Mouse (Mus musculus) myocyte (in vitro differentiated cells): ENCODE measurements around the gene Aatk.

Source experiments
- E2F4 ChIP-seq: IDR thresholded peaks from one replicate; pipeline ENCODE4 v1.6.1; 2011; ENCODE audit warnings: mild to moderate bottlenecking, control low read depth, moderate library complexity; ENCODE audit not compliant: insufficient read depth
- MAX ChIP-seq: IDR thresholded peaks from one replicate; pipeline ENCODE4 v1.6.1; 2011; ENCODE audit warnings: low read depth, mild to moderate bottlenecking, control low read depth
- MYOG ChIP-seq, 3 experiments: IDR thresholded peaks; one replicate each; pipeline ENCODE4 v1.6.1; 2011; ENCODE audit warnings: control low read depth in 2 of 3, low read depth in 2 of 3, mild to moderate bottlenecking in 2 of 3; ENCODE audit not compliant: insufficient read length in 2 of 3, control insufficient read depth in 1 of 3, insufficient read depth in 1 of 3
- POLR2A ChIP-seq: IDR thresholded peaks from one replicate; pipeline ENCODE4 v1.6.1; 2011; ENCODE audit warnings: low read depth, mild to moderate bottlenecking, control low read depth, moderate library complexity; ENCODE audit not compliant: insufficient read length
- TCF12 ChIP-seq: IDR thresholded peaks from one replicate; pipeline ENCODE4 v1.6.1; 2011; ENCODE audit warnings: mild to moderate bottlenecking, control low read depth; ENCODE audit not compliant: poor library complexity, insufficient read depth, severe bottlenecking
- USF1 ChIP-seq: IDR thresholded peaks from one replicate; pipeline ENCODE4 v1.6.1; 2011; ENCODE audit warnings: low read depth, mild to moderate bottlenecking, control low read depth, moderate library complexity

DNA sequence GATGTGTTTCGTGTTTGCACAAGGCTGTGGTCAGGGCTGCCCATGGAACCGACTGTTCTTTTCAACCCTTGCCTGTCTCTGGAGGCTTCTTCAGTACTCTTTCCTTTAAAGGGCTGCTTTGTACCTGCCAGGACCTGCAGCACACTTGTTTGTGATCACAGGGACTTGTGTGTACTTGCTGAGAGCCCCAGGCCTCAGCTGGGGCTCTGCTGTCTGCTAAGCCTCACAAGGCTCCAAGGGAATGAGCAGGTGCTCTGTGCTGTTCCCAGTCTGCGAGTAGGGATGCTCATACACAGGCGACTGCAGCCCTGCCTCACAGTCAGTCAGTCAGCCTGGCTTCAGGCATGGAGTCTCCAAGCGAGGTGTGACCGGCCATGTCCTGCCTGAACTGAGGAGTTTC lies 80.7 kb downstream of the Aatk start:
- no peak for TF ChIP-seq POLR2A
- TF ChIP-seq E2F4, result no peak
- no peak for TF ChIP-seq MYOG (IDR thresholded peaks at IDR 0.05; ENCODE audit: control insufficient read depth in 1 of 3, insufficient read depth in 1 of 3, insufficient read length in 2 of 3, low read depth in 2 of 3)
- no peak for TF ChIP-seq USF1
- TF ChIP-seq TCF12, result no peak
- no peak for TF ChIP-seq MAX
